Mouse (Mus musculus): ENCODE measurements around the gene 2010300C02Rik.

2010300C02Rik gene

GRCm38 (mm10) chr1:37565396-37565795 lies 154.5 kb downstream of the 2010300C02Rik start:
- no peak for DNase-seq

GRCm38 (mm10) chr1:37561955-37562354 lies 157.9 kb downstream of the 2010300C02Rik start:
- DNase-seq = no peak
